Mouse (Mus musculus) heart, embryonic 16.5 days (tissue): ENCODE measurements around the gene Rad23a. TPM values are rescaled to one million over a fixed set of nuclear protein-coding genes. Genes with fewer than 3 reads are reported as not detected.
A peak's percentile ranks its signal among the peaks of the same experiment; 100 is the strongest.

Experiments used
- ATAC-seq: fragments of 200-750 bp; cut with Nextera tagmentation; replicated peaks from 2 replicates; pipeline ENCODE4 v1.8.0; 2017; ENCODE audit warnings: moderate number of reproducible peaks; ENCODE audit not compliant: insufficient read depth, low FRiP score; ENCODE audit errors: extremely low read depth
- H3K27ac ChIP-seq: fragments of 300-500 bp; sonication (generic); 2 replicates; pipeline ENCODE4 v1.5.1; 2014; ENCODE audit warnings: mild to moderate bottlenecking, low read length, control low read depth, moderate library complexity
- H3K27me3 ChIP-seq: fragments of 300-500 bp; sonication (generic); 2 replicates; pipeline ENCODE4 v1.6.1; 2014; ENCODE audit warnings: low read length, mixed read lengths; ENCODE audit not compliant: control insufficient read depth, insufficient read depth
- H3K36me3 ChIP-seq: fragments of 300-500 bp; sonication (generic); 2 replicates; pipeline ENCODE4 v1.6.1; 2014; ENCODE audit not compliant: control insufficient read depth, insufficient read depth
- H3K4me1 ChIP-seq: fragments of 300-500 bp; sonication (generic); 2 replicates; pipeline ENCODE4 v1.6.1; 2014; ENCODE audit warnings: low read length, mixed read lengths; ENCODE audit not compliant: control insufficient read depth, insufficient read depth
- H3K4me2 ChIP-seq: fragments of 300-500 bp; sonication (generic); 2 replicates; pipeline ENCODE4 v1.6.1; 2014; ENCODE audit warnings: low read depth, mild to moderate bottlenecking, control low read depth, low read length
- H3K4me3 ChIP-seq: fragments of 300-500 bp; sonication (generic); 2 replicates; pipeline ENCODE4 v1.5.1; 2014; ENCODE audit warnings: mild to moderate bottlenecking, control low read depth, low read length
- H3K9ac ChIP-seq: fragments of 300-500 bp; sonication (generic); 2 replicates; pipeline ENCODE4 v1.6.1; 2014; ENCODE audit warnings: low read length, control low read depth
- H3K9me3 ChIP-seq: fragments of 300-500 bp; sonication (generic); replicated peaks from 2 replicates; pipeline ENCODE4 v1.6.1; 2016; ENCODE audit warnings: low read length; ENCODE audit not compliant: control insufficient read depth
- WGBS: fragments of 180-500 bp; shearing (Covaris S2); extraction: QIAGEN DNeasy Blood & Tissue Kit; methylation state at CpG from one replicate; pipeline ENCODE4 v1.1.7; 2014; 5-methylcytosine and 5-hydroxymethylcytosine counted together
- polyA plus RNA-seq: library from polyadenylated mRNA; unstranded; fragments of >200 nt; fragmentation: Nextera tagmentation; extraction: Ambion mirVana; gene quantifications from 2 replicates; pipeline ENCODE4 v1.2.1, GENCODE M21; 2015

Gene Rad23a
- polyA plus RNA-seq, 1 experiment from 2014 or later: 131 TPM

- WGBS: 9% methylated on average over 12 of the region's 12 CpGs
- peak overlapping the region; percentile 78 for H3K27ac ChIP-seq
Observed at GRCm38 (mm10) chr8:84845355-84846093, 5.1 kb upstream of the Rad23a start.

GRCm38 (mm10) chr8:84844397-84845070 is 4.1 kb upstream of the Rad23a start:
- peaks cover 41% of the 10 kb centered on the region for H3K36me3 ChIP-seq
- 74% methylated on average over 9 of the region's 9 CpGs for WGBS

More at GRCm38 (mm10) chr8:84845355-84846093, 5.1 kb upstream of the Rad23a start:
- peak overlapping the region; percentile 91 for H3K4me2 ChIP-seq
- peaks cover 41% of the 10 kb centered on the region for H3K36me3 ChIP-seq
- peak overlapping the region; percentile 73 for H3K4me3 ChIP-seq
- H3K9me3 ChIP-seq: no peaks in the 10 kb centered on the region
- peak overlapping the region; percentile 96 for H3K9ac ChIP-seq
- H3K4me1 ChIP-seq: peaks cover 19% of the 10 kb centered on the region
- ATAC-seq: no peak
- no peaks in the 10 kb centered on the region for H3K27me3 ChIP-seq

GRCm38 (mm10) chr8:84841514-84841913 is 1.0 kb upstream of the Rad23a start:
- H3K27ac ChIP-seq: no peak overlapping the region
- H3K9ac ChIP-seq: no peak overlapping the region
- no peak overlapping the region for H3K4me3 ChIP-seq
- peaks cover 59% of the 10 kb centered on the region for H3K36me3 ChIP-seq
- H3K4me2 ChIP-seq: no peak overlapping the region
- no peaks in the 10 kb centered on the region for H3K9me3 ChIP-seq
- H3K4me1 ChIP-seq: peaks cover 19% of the 10 kb centered on the region
- ATAC-seq: no peak
- no peaks in the 10 kb centered on the region for H3K27me3 ChIP-seq
- 75% methylated on average over 1 of the region's 1 CpGs for WGBS

More at GRCm38 (mm10) chr8:84844397-84845070, 4.1 kb upstream of the Rad23a start:
- H3K4me3 ChIP-seq: peak overlapping the region; percentile 73
- no peaks in the 10 kb centered on the region for H3K27me3 ChIP-seq
- H3K4me2 ChIP-seq: peak overlapping the region; percentile 91
- H3K27ac ChIP-seq: no peak overlapping the region
- peak overlapping the region; percentile 96 for H3K9ac ChIP-seq
- no peaks in the 10 kb centered on the region for H3K9me3 ChIP-seq
- ATAC-seq: no peak
- peaks cover 23% of the 10 kb centered on the region for H3K4me1 ChIP-seq

GRCm38 (mm10) chr8:84839875-84840247 is 604 bp downstream of the Rad23a start:
- Histone ChIP-seq H3K9ac (peak overlapping the region; percentile 92), H3K4me2 (peak overlapping the region; percentile 82), H3K4me3 (peak overlapping the region; percentile 90), H3K27me3 (no peaks in the 10 kb centered on the region), H3K27ac (peak overlapping the region; percentile 93), H3K4me1 (peaks cover 25% of the 10 kb centered on the region), H3K9me3 (no peaks in the 10 kb centered on the region), H3K36me3 (peaks cover 66% of the 10 kb centered on the region)
- ATAC-seq: no peak
- WGBS: under 1% methylated on average over 7 of the region's 7 CpGs

- 89% methylated on average over 2 of the region's 2 CpGs for WGBS
- H3K9ac ChIP-seq: peak overlapping the region; percentile 92
- ATAC-seq: no peak
- no peaks in the 10 kb centered on the region for H3K9me3 ChIP-seq
- H3K27me3 ChIP-seq: no peaks in the 10 kb centered on the region
- H3K4me3 ChIP-seq: peak overlapping the region; percentile 90
- peaks cover 23% of the 10 kb centered on the region for H3K4me1 ChIP-seq
- peaks cover 65% of the 10 kb centered on the region for H3K36me3 ChIP-seq
- H3K4me2 ChIP-seq: peak overlapping the region; percentile 82
- 0 out of 2 replicates have a peak overlapping the region, but pooled peaks have one; percentile 93 for H3K27ac ChIP-seq
Observed at GRCm38 (mm10) chr8:84839411-84839810, 1.1 kb downstream of the Rad23a start.

- peaks cover 21% of the 10 kb centered on the region for H3K4me1 ChIP-seq
- WGBS: 81% methylated on average over 5 of the region's 5 CpGs
- H3K4me2 ChIP-seq: no peak overlapping the region
- no peak overlapping the region for H3K9ac ChIP-seq
- H3K4me3 ChIP-seq: no peak overlapping the region
- no peak overlapping the region for H3K27ac ChIP-seq
- H3K27me3 ChIP-seq: no peaks in the 10 kb centered on the region
- H3K36me3 ChIP-seq: peaks cover 61% of the 10 kb centered on the region
- no peaks in the 10 kb centered on the region for H3K9me3 ChIP-seq
- no peak for ATAC-seq
Observed at GRCm38 (mm10) chr8:84838513-84838912, 2.0 kb downstream of the Rad23a start.

- ATAC-seq: no peak
- Histone ChIP-seq H3K27me3 (no peaks in the 10 kb centered on the region), H3K9me3 (no peaks in the 10 kb centered on the region), H3K4me2 (no peak overlapping the region), H3K4me1 (peaks cover 23% of the 10 kb centered on the region), H3K36me3 (peaks cover 56% of the 10 kb centered on the region), H3K4me3 (no peak overlapping the region), H3K27ac (no peak overlapping the region), H3K9ac (no peak overlapping the region)
- 82% methylated on average over 15 of the region's 15 CpGs for WGBS
Observed at GRCm38 (mm10) chr8:84837912-84838470, 2.5 kb downstream of the Rad23a start.

GRCm38 (mm10) chr8:84837149-84837911 is 3.1 kb downstream of the Rad23a start:
- no peak overlapping the region for H3K27ac ChIP-seq
- no peak overlapping the region for H3K4me2 ChIP-seq
- no peaks in the 10 kb centered on the region for H3K27me3 ChIP-seq
- ATAC-seq: no peak
- H3K4me3 ChIP-seq: no peak overlapping the region
- peaks cover 50% of the 10 kb centered on the region for H3K36me3 ChIP-seq
- H3K4me1 ChIP-seq: peaks cover 23% of the 10 kb centered on the region
- 66% methylated on average over 8 of the region's 8 CpGs for WGBS
- no peaks in the 10 kb centered on the region for H3K9me3 ChIP-seq
- H3K9ac ChIP-seq: no peak overlapping the region
